Mouse (Mus musculus) bone marrow, adult 2 months (tissue): ENCODE results near the gene Dazap1.

Experiments
- CTCF ChIP-seq: fragments of 200-500 bp; IDR thresholded peaks from 2 replicates; pipeline ENCODE4 v1.5.1; 2011; ENCODE audit warnings: low read length, control low read depth; ENCODE audit not compliant: control insufficient read depth, insufficient read depth
- POLR2A ChIP-seq: fragments of 200-500 bp; IDR thresholded peaks from 2 replicates; pipeline ENCODE4 v1.6.1; 2011; ENCODE audit warnings: low read depth, mild to moderate bottlenecking, control low read depth, low read length, borderline replicate concordance; ENCODE audit not compliant: control insufficient read depth

GRCm38 (mm10) chr10:80242607-80243006, 18.7 kb upstream of the Dazap1 start:
- TF ChIP-seq CTCF (no peak), POLR2A (no peak)
